In genomic region chr2:179200495-179200894, GRCm38 (mm10) we compare ENCODE assay signal across 8 mouse cellular contexts.
DNase-seq lines count a peak whose midpoint lies in the region; ATAC-seq and TF ChIP-seq lines count a peak whose summit lies in the region.

No protein-coding gene starts in this region.

- ATAC-seq in kidney, embryonic 14.5 days (ENCODE audit: low FRiP score, low TSS enrichment), result peak; percentile 71; the same call in 1 of the 2 replicates
- no peak for ATAC-seq in liver, postnatal 0 days
- ATAC-seq in erythroid progenitor cell, adult 5-6 weeks (replicated peaks; ENCODE audit: low FRiP score, poor library complexity, severe bottlenecking), result no peak

- no peaks in the 10 kb centered on the region for H3K4me1 ChIP-seq in kidney, embryonic 14.5 days (ENCODE audit: control insufficient read depth, insufficient read depth, low read length)
- H3K4me1 ChIP-seq in liver, postnatal 0 days (ENCODE audit: insufficient read depth), result no peaks in the 10 kb centered on the region

- H3K4me2 ChIP-seq in kidney, embryonic 14.5 days (replicated peaks; ENCODE audit: low read depth, low read length), result no peak overlapping the region
- H3K4me2 ChIP-seq in liver, postnatal 0 days (ENCODE audit: low read depth, low read length), result no peak overlapping the region

- H3K9me3 ChIP-seq in kidney, embryonic 14.5 days (ENCODE audit: control insufficient read depth, low read length), result no peaks in the 10 kb centered on the region
- no peaks in the 10 kb centered on the region; the same call in 1 of the 2 replicates for H3K9me3 ChIP-seq in liver, postnatal 0 days (ENCODE audit: low read length)

- no peak for DNase-seq in kidney, adult 18-20 months
- DNase-seq in NIH3T3 (ENCODE audit: low read depth), result peak; percentile 24
- peak; percentile 84 for DNase-seq in embryo, embryonic 11 days
- peak; percentile 42 for DNase-seq in liver, postnatal 0 days
- no peak for DNase-seq in frontal cortex, postnatal 36 days (ENCODE audit: low spot score in 2 of 2)
- no peak for DNase-seq in c-Kit-positive CD71-positive TER-119-positive erythroid progenitor cells, embryonic 14.5 days (ENCODE audit: low spot score)

- H3K36me3 ChIP-seq in kidney, embryonic 14.5 days (ENCODE audit: control insufficient read depth, insufficient read depth, low read length), result no peaks in the 10 kb centered on the region
- no peaks in the 10 kb centered on the region for H3K36me3 ChIP-seq in liver, postnatal 0 days (replicated peaks; ENCODE audit: insufficient read depth, low read length)

- WGBS in kidney, embryonic 14.5 days, result 8% methylated on average over 6 of the region's 6 CpGs
- 9% methylated on average over 6 of the region's 6 CpGs for WGBS in liver, postnatal 0 days (ENCODE audit: insufficient replicate concordance)

- H3K4me3 ChIP-seq in kidney, embryonic 14.5 days (ENCODE audit: low read length), result no peak overlapping the region
- no peak overlapping the region for H3K4me3 ChIP-seq in liver, postnatal 0 days (ENCODE audit: low read depth, low read length)

- H3K9ac ChIP-seq in kidney, embryonic 14.5 days (ENCODE audit: low read depth, low read length), result no peak overlapping the region
- H3K9ac ChIP-seq in liver, postnatal 0 days (replicated peaks), result no peak overlapping the region

- TF ChIP-seq CTCF in liver, postnatal 0 days (IDR thresholded peaks at IDR 0.05; ENCODE audit: low read depth), result no peak

- no peak for TF ChIP-seq EP300 in liver, postnatal 0 days (IDR thresholded peaks at IDR 0.05; ENCODE audit: low read depth)

- H3K27me3 ChIP-seq in kidney, embryonic 14.5 days (ENCODE audit: control insufficient read depth, insufficient read depth, low read length), result no peaks in the 10 kb centered on the region
- H3K27me3 ChIP-seq in liver, postnatal 0 days (ENCODE audit: insufficient read depth, low read length), result no peaks in the 10 kb centered on the region

- H3K27ac ChIP-seq in kidney, embryonic 14.5 days (ENCODE audit: low read depth, low read length), result no peak overlapping the region
- no peak overlapping the region for H3K27ac ChIP-seq in liver, postnatal 0 days (ENCODE audit: low read depth)

Comparison
In these comparisons a context has a peak if more than half of its experiments do, and no peak if none do; other contexts are left out.
1. DNase-seq: peak in NIH3T3 (single experiment), embryo, embryonic 11 days (single experiment) and liver, postnatal 0 days (single experiment); none in kidney, adult 18-20 months (single experiment), frontal cortex, postnatal 36 days (0 of 2) and c-Kit-positive CD71-positive TER-119-positive erythroid progenitor cells, embryonic 14.5 days (single experiment).